Mouse (Mus musculus): ENCODE measurements around the gene Pycard. TPM values are rescaled to one million over a fixed set of nuclear protein-coding genes. Genes with fewer than 3 reads are reported as not detected.

Pycard gene
- polyA plus RNA-seq, 2 experiments, result 59.3 to 132 TPM

- Histone ChIP-seq H3K27ac (replicated peaks; ENCODE audit: low read depth, low read length) (no peak overlapping the region), H3K4me2 (replicated peaks; ENCODE audit: low read depth, low read length, severe bottlenecking) (no peak overlapping the region), H3K4me3 (replicated peaks; ENCODE audit: low read length) (no peak overlapping the region), H3K9ac (ENCODE audit: low read depth, low read length, severe bottlenecking) (no peak overlapping the region), H3K9me3 (ENCODE audit: control insufficient read depth, low read length) (no peaks in the 10 kb centered on the region), H3K4me1 (ENCODE audit: control insufficient read depth, insufficient read depth, low read length) (no peaks in the 10 kb centered on the region), H3K36me3 (ENCODE audit: control insufficient read depth, insufficient read depth, low read length) (no peaks in the 10 kb centered on the region), H3K27me3 (ENCODE audit: control insufficient read depth, insufficient read depth, low read length) (no peaks in the 10 kb centered on the region)
- no peak for TF ChIP-seq POLR2A (IDR thresholded peaks at IDR 0.05; ENCODE audit: borderline replicate concordance, extremely low read depth, insufficient read depth, insufficient read length)
- no peak for DNase-seq (ENCODE audit: low spot score)
- WGBS, result 74% methylated on average over 13 of the region's 13 CpGs
- no peak for ATAC-seq (ENCODE audit: low FRiP score, low read depth)
These were observed 18.6 kb upstream of the Pycard start for GRCm38 (mm10) chr7:128012136-128012780.

GRCm38 (mm10) chr7:128009715-128010340 is 16.2 kb upstream of the Pycard start:
- ATAC-seq (ENCODE audit: low FRiP score, low read depth) (0 out of 2 replicates have a peak, but pooled peaks have one; percentile 9), DNase-seq (ENCODE audit: low spot score) (no peak)
- no peaks in the 10 kb centered on the region for H3K36me3 ChIP-seq (ENCODE audit: control insufficient read depth, insufficient read depth, low read length)
- no peaks in the 10 kb centered on the region for H3K9me3 ChIP-seq (ENCODE audit: control insufficient read depth, low read length)
- H3K9ac ChIP-seq (ENCODE audit: low read depth, low read length, severe bottlenecking), result no peak overlapping the region
- no peak overlapping the region for H3K4me2 ChIP-seq (replicated peaks; ENCODE audit: low read depth, low read length, severe bottlenecking)
- no peak overlapping the region for H3K27ac ChIP-seq (replicated peaks; ENCODE audit: low read depth, low read length)
- 45% methylated on average over 35 of the region's 40 CpGs for WGBS
- H3K27me3 ChIP-seq (ENCODE audit: control insufficient read depth, insufficient read depth, low read length), result no peaks in the 10 kb centered on the region
- TF ChIP-seq POLR2A (IDR thresholded peaks at IDR 0.05; ENCODE audit: borderline replicate concordance, extremely low read depth, insufficient read depth, insufficient read length), result no peak
- H3K4me1 ChIP-seq (ENCODE audit: control insufficient read depth, insufficient read depth, low read length), result peaks cover 3% of the 10 kb centered on the region
- no peak overlapping the region for H3K4me3 ChIP-seq (replicated peaks; ENCODE audit: low read length)

GRCm38 (mm10) chr7:128006193-128006592 is 12.5 kb upstream of the Pycard start:
- no peak for TF ChIP-seq POLR2A (IDR thresholded peaks at IDR 0.05; ENCODE audit: borderline replicate concordance, extremely low read depth, insufficient read depth, insufficient read length)
- no peak overlapping the region for H3K4me3 ChIP-seq (replicated peaks; ENCODE audit: low read length)
- H3K27ac ChIP-seq (replicated peaks; ENCODE audit: low read depth, low read length), result no peak overlapping the region
- ATAC-seq (ENCODE audit: low FRiP score, low read depth) (no peak), DNase-seq (ENCODE audit: low spot score) (no peak)
- H3K4me1 ChIP-seq (ENCODE audit: control insufficient read depth, insufficient read depth, low read length), result peaks cover 15% of the 10 kb centered on the region
- 72% methylated on average over 7 of the region's 7 CpGs for WGBS
- H3K9ac ChIP-seq (ENCODE audit: low read depth, low read length, severe bottlenecking), result no peak overlapping the region
- H3K9me3 ChIP-seq (ENCODE audit: control insufficient read depth, low read length), result no peaks in the 10 kb centered on the region
- H3K36me3 ChIP-seq (ENCODE audit: control insufficient read depth, insufficient read depth, low read length), result no peaks in the 10 kb centered on the region
- no peaks in the 10 kb centered on the region for H3K27me3 ChIP-seq (ENCODE audit: control insufficient read depth, insufficient read depth, low read length)
- H3K4me2 ChIP-seq (replicated peaks; ENCODE audit: low read depth, low read length, severe bottlenecking), result no peak overlapping the region

- TF ChIP-seq POLR2A (IDR thresholded peaks at IDR 0.05; ENCODE audit: borderline replicate concordance, extremely low read depth, insufficient read depth, insufficient read length), result no peak
- Histone ChIP-seq H3K27me3 (ENCODE audit: control insufficient read depth, insufficient read depth, low read length) (no peaks in the 10 kb centered on the region), H3K4me3 (replicated peaks; ENCODE audit: low read length) (peak overlapping the region; percentile 18), H3K4me1 (ENCODE audit: control insufficient read depth, insufficient read depth, low read length) (peaks cover 15% of the 10 kb centered on the region), H3K4me2 (replicated peaks; ENCODE audit: low read depth, low read length, severe bottlenecking) (peak overlapping the region; percentile 34), H3K27ac (replicated peaks; ENCODE audit: low read depth, low read length) (peak overlapping the region; percentile 34; the same call in 1 of the 2 replicates), H3K9me3 (ENCODE audit: control insufficient read depth, low read length) (no peaks in the 10 kb centered on the region), H3K36me3 (ENCODE audit: control insufficient read depth, insufficient read depth, low read length) (no peaks in the 10 kb centered on the region), H3K9ac (ENCODE audit: low read depth, low read length, severe bottlenecking) (peak overlapping the region; percentile 40; the same call in 1 of the 2 replicates)
- 13% methylated on average over 35 of the region's 35 CpGs for WGBS
- ATAC-seq (ENCODE audit: low FRiP score, low read depth) (peak; percentile 45; the same call in 1 of the 2 replicates), DNase-seq (ENCODE audit: low spot score) (peak; percentile 65)
These were observed 11.1 kb upstream of the Pycard start for GRCm38 (mm10) chr7:128004487-128005362.

- peak overlapping the region; percentile 34 for H3K4me2 ChIP-seq (replicated peaks; ENCODE audit: low read depth, low read length, severe bottlenecking)
- peak overlapping the region; percentile 40; the same call in 1 of the 2 replicates for H3K9ac ChIP-seq (ENCODE audit: low read depth, low read length, severe bottlenecking)
- H3K4me3 ChIP-seq (replicated peaks; ENCODE audit: low read length), result peak overlapping the region; percentile 18
- TF ChIP-seq POLR2A (IDR thresholded peaks at IDR 0.05; ENCODE audit: borderline replicate concordance, extremely low read depth, insufficient read depth, insufficient read length), result no peak
- DNase-seq (ENCODE audit: low spot score) (no peak), ATAC-seq (ENCODE audit: low FRiP score, low read depth) (peak; percentile 81; the same call in 1 of the 2 replicates)
- no peaks in the 10 kb centered on the region for H3K27me3 ChIP-seq (ENCODE audit: control insufficient read depth, insufficient read depth, low read length)
- H3K36me3 ChIP-seq (ENCODE audit: control insufficient read depth, insufficient read depth, low read length), result no peaks in the 10 kb centered on the region
- 0 out of 2 replicates have a peak overlapping the region, but pooled peaks have one; percentile 34 for H3K27ac ChIP-seq (replicated peaks; ENCODE audit: low read depth, low read length)
- no peaks in the 10 kb centered on the region for H3K9me3 ChIP-seq (ENCODE audit: control insufficient read depth, low read length)
- 49% methylated on average over 5 of the region's 5 CpGs for WGBS
- H3K4me1 ChIP-seq (ENCODE audit: control insufficient read depth, insufficient read depth, low read length), result peaks cover 15% of the 10 kb centered on the region
These were observed 10.5 kb upstream of the Pycard start for GRCm38 (mm10) chr7:128004150-128004486.
